Mouse (Mus musculus): ENCODE data around the gene Fam107a. TPM values are rescaled to one million over a fixed set of nuclear protein-coding genes. Genes with fewer than 3 reads are reported as not detected.

Gene Fam107a
- polyA plus RNA-seq, 1 experiment from 2014 or later = 0.14 TPM

Other genes starting within 250 kb of the Fam107a start
- gene Rpp14, start 237.7 kb downstream of the Fam107a start, polyA plus RNA-seq (2016; fragmentation: Nextera tagmentation; extraction: Ambion mirVana) = 57.5 and 60.1 TPM in 2 replicates
- gene Pxk, start 219.8 kb downstream of the Fam107a start, polyA plus RNA-seq (2016; fragmentation: Nextera tagmentation; extraction: Ambion mirVana) = 14.7 and 17.8 TPM in 2 replicates
- gene Pdhb, start 145.0 kb downstream of the Fam107a start, polyA plus RNA-seq (2016; fragmentation: Nextera tagmentation; extraction: Ambion mirVana) = 214 and 225 TPM in 2 replicates
- gene Kctd6, start 103.9 kb downstream of the Fam107a start, polyA plus RNA-seq (2016; fragmentation: Nextera tagmentation; extraction: Ambion mirVana) = 2.4 and 2.6 TPM in 2 replicates
- gene Acox2, start 58.7 kb downstream of the Fam107a start, polyA plus RNA-seq (2016; fragmentation: Nextera tagmentation; extraction: Ambion mirVana) = 0.05 TPM in 1 of 2 replicates, not detected in the other
- gene Oit1, start 60.7 kb upstream of the Fam107a start, polyA plus RNA-seq (2016; fragmentation: Nextera tagmentation; extraction: Ambion mirVana) = 0.09 TPM in 1 of 2 replicates, not detected in the other